Mouse (Mus musculus): Measurements from ENCODE around the gene Rrp8.
"Not testable (repeated sequence)": the region's sequence is repeated elsewhere in the genome, so short reads cannot be mapped to it uniquely, and the experiment has no call there.

Rrp8 gene

DNA sequence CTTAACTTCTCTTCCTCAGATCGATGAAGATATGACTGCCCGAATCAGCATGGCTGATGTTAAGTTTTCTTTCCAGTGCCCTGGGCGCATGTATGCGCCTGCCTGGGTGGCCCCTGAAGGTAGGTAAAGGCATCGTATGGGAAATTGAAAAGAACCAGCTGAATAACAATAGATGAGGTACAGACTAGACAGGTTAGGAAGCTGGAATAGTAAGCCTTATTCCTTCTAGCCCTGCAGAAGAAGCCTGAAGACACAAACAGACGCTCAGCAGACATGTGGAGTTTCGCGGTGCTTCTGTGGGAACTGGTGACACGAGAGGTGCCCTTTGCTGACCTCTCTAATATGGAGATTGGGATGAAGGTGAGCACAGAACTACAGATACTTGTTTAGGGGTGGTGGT is 4.8 kb upstream of the Rrp8 start:
- TF ChIP-seq CTCF (conservative IDR thresholded peaks at IDR 0.05; ENCODE audit: low read length) (no peak), NANOG (IDR thresholded peaks at IDR 0.05; ENCODE audit: borderline replicate concordance, low read length) (no peak), POU5F1 (IDR thresholded peaks at IDR 0.05; ENCODE audit: borderline replicate concordance, low read length) (no peak)
- Histone ChIP-seq H3K36me3 (ENCODE audit: insufficient read depth, low read length) (peaks cover 53% of the 10 kb centered on the region), H3K9me3 (ENCODE audit: low read length) (no peaks in the 10 kb centered on the region), H3K4me1 (replicated peaks; ENCODE audit: low read depth, low read length) (peaks cover 53% of the 10 kb centered on the region), H3K27me3 (ENCODE audit: insufficient read depth, low read length) (peaks cover 5% of the 10 kb centered on the region; the same call in 1 of the 2 replicates), H3K4me3 (replicated peaks; ENCODE audit: low read length) (no peak overlapping the region)

GRCm38 (mm10) chr7:105740851-105741250 is 3.7 kb upstream of the Rrp8 start:
- Histone ChIP-seq H3K9me3 (ENCODE audit: low read length) (no peaks in the 10 kb centered on the region), H3K27me3 (ENCODE audit: insufficient read depth, low read length) (peaks cover 5% of the 10 kb centered on the region; the same call in 1 of the 2 replicates), H3K4me3 (replicated peaks; ENCODE audit: low read length) (no peak overlapping the region), H3K36me3 (ENCODE audit: insufficient read depth, low read length) (peaks cover 42% of the 10 kb centered on the region), H3K4me1 (replicated peaks; ENCODE audit: low read depth, low read length) (peaks cover 56% of the 10 kb centered on the region)
- TF ChIP-seq NANOG (IDR thresholded peaks at IDR 0.05; ENCODE audit: borderline replicate concordance, low read length) = no peak
- TF ChIP-seq CTCF (conservative IDR thresholded peaks at IDR 0.05; ENCODE audit: low read length) = no peak
- TF ChIP-seq POU5F1 (IDR thresholded peaks at IDR 0.05; ENCODE audit: borderline replicate concordance, low read length) = no peak

GRCm38 (mm10) chr7:105740089-105740795 is 3.1 kb upstream of the Rrp8 start:
- Histone ChIP-seq H3K27me3 (ENCODE audit: insufficient read depth, low read length) (peaks cover 5% of the 10 kb centered on the region; the same call in 1 of the 2 replicates), H3K4me1 (replicated peaks; ENCODE audit: low read depth, low read length) (peaks cover 61% of the 10 kb centered on the region), H3K4me3 (replicated peaks; ENCODE audit: low read length) (no peak overlapping the region), H3K9me3 (ENCODE audit: low read length) (no peaks in the 10 kb centered on the region), H3K36me3 (ENCODE audit: insufficient read depth, low read length) (peaks cover 40% of the 10 kb centered on the region)
- TF ChIP-seq NANOG (IDR thresholded peaks at IDR 0.05; ENCODE audit: borderline replicate concordance, low read length) (no peak), POU5F1 (IDR thresholded peaks at IDR 0.05; ENCODE audit: borderline replicate concordance, low read length) (no peak), CTCF (conservative IDR thresholded peaks at IDR 0.05; ENCODE audit: low read length) (no peak)

- TF ChIP-seq POU5F1 (IDR thresholded peaks at IDR 0.05; ENCODE audit: borderline replicate concordance, low read length) (no peak), CTCF (conservative IDR thresholded peaks at IDR 0.05; ENCODE audit: low read length) (no peak), NANOG (IDR thresholded peaks at IDR 0.05; ENCODE audit: borderline replicate concordance, low read length) (no peak)
- H3K9me3 ChIP-seq (ENCODE audit: low read length) = no peaks in the 10 kb centered on the region
- peaks cover 66% of the 10 kb centered on the region for H3K4me1 ChIP-seq (replicated peaks; ENCODE audit: low read depth, low read length)
- peaks cover 52% of the 10 kb centered on the region for H3K36me3 ChIP-seq (ENCODE audit: insufficient read depth, low read length)
- H3K4me3 ChIP-seq (replicated peaks; ENCODE audit: low read length) = no peak overlapping the region
- H3K27me3 ChIP-seq (ENCODE audit: insufficient read depth, low read length) = peaks cover 5% of the 10 kb centered on the region; the same call in 1 of the 2 replicates
These were observed 1.8 kb upstream of the Rrp8 start for GRCm38 (mm10) chr7:105738948-105739347.

DNA sequence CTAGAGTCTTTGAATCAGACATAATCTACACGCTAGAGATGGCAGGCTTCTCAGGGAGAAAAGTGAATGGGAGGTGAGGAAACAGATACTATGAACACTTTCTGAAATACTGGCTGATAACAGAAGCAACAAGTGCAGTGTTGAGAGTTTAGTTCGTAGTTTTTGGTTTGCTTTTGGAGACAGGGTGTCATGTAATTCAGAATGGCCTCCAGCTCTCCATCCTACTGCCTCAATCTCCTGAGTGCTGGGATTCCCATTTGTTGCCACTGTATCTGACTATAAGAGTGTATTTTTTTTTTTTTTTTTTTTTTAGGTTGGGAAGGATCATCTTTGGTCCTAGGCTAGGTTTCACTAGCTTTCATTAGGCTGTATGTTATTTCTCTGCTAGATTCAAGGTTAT is 1.1 kb upstream of the Rrp8 start:
- no peak for TF ChIP-seq POU5F1 (IDR thresholded peaks at IDR 0.05; ENCODE audit: borderline replicate concordance, low read length)
- no peak for TF ChIP-seq NANOG (IDR thresholded peaks at IDR 0.05; ENCODE audit: borderline replicate concordance, low read length)
- TF ChIP-seq CTCF (conservative IDR thresholded peaks at IDR 0.05; ENCODE audit: low read length) = no peak
- H3K4me3 ChIP-seq (replicated peaks; ENCODE audit: low read length) = no peak overlapping the region
- H3K9me3 ChIP-seq (ENCODE audit: low read length) = no peaks in the 10 kb centered on the region
- H3K4me1 ChIP-seq (replicated peaks; ENCODE audit: low read depth, low read length) = peaks cover 70% of the 10 kb centered on the region
- peaks cover 58% of the 10 kb centered on the region for H3K36me3 ChIP-seq (ENCODE audit: insufficient read depth, low read length)
- peaks cover 5% of the 10 kb centered on the region; the same call in 1 of the 2 replicates for H3K27me3 ChIP-seq (ENCODE audit: insufficient read depth, low read length)

DNA sequence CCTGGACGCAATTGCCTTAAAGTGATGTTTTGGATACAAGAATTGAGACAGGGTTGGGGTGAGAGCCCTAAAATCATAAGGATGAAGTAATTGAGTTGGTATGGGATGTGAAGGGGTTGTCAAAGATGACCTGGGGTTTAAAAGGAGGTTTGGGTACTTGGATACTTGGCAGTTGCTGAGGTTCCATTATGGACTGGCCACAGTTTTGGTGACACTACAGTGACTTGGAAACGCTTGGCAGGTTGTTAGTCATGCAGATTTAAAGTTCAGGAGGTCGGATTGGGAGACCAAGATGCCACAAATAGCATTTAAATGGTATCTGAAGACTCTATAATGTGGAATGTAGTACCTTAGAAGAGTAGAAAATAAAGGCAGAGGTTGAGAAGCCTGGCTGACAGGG is 463 bp upstream of the Rrp8 start:
- TF ChIP-seq CTCF (conservative IDR thresholded peaks at IDR 0.05; ENCODE audit: low read length) (no peak), NANOG (IDR thresholded peaks at IDR 0.05; ENCODE audit: borderline replicate concordance, low read length) (no peak), POU5F1 (IDR thresholded peaks at IDR 0.05; ENCODE audit: borderline replicate concordance, low read length) (no peak)
- peaks cover 65% of the 10 kb centered on the region for H3K4me1 ChIP-seq (replicated peaks; ENCODE audit: low read depth, low read length)
- H3K9me3 ChIP-seq (ENCODE audit: low read length) = no peaks in the 10 kb centered on the region
- H3K4me3 ChIP-seq (replicated peaks; ENCODE audit: low read length) = peak overlapping the region; percentile 92
- peaks cover 58% of the 10 kb centered on the region for H3K36me3 ChIP-seq (ENCODE audit: insufficient read depth, low read length)
- H3K27me3 ChIP-seq (ENCODE audit: insufficient read depth, low read length) = peaks cover 5% of the 10 kb centered on the region; the same call in 1 of the 2 replicates

GRCm38 (mm10) chr7:105736264-105736901 is 802 bp downstream of the Rrp8 start, which contains the start of gene Ilk:
Gene Ilk, plus strand, starts transcription at chr7:105736592.
- H3K4me3 ChIP-seq (replicated peaks; ENCODE audit: low read length) = peak within 1 kb of the TSS; percentile 92
- TF ChIP-seq POU5F1 (IDR thresholded peaks at IDR 0.05; ENCODE audit: borderline replicate concordance, low read length) (no peak), CTCF (conservative IDR thresholded peaks at IDR 0.05; ENCODE audit: low read length) (no peak), NANOG (IDR thresholded peaks at IDR 0.05; ENCODE audit: borderline replicate concordance, low read length) (no peak)
- peaks cover 58% of the 10 kb centered on the region for H3K36me3 ChIP-seq (ENCODE audit: insufficient read depth, low read length)
- H3K9me3 ChIP-seq (ENCODE audit: low read length) = no peaks in the 10 kb centered on the region
- H3K4me1 ChIP-seq (replicated peaks; ENCODE audit: low read depth, low read length) = peaks cover 52% of the 10 kb centered on the region
- H3K27me3 ChIP-seq (ENCODE audit: insufficient read depth, low read length) = peaks cover 5% of the 10 kb centered on the region; the same call in 1 of the 2 replicates

GRCm38 (mm10) chr7:105735464-105735863 is 1.7 kb downstream of the Rrp8 start:
- peaks cover 58% of the 10 kb centered on the region for H3K36me3 ChIP-seq (ENCODE audit: insufficient read depth, low read length)
- not testable (repeated sequence) for H3K9me3 ChIP-seq (ENCODE audit: low read length); H3K27me3 ChIP-seq (ENCODE audit: insufficient read depth, low read length)
- H3K4me1 ChIP-seq (replicated peaks; ENCODE audit: low read depth, low read length) = peaks cover 52% of the 10 kb centered on the region
- peak overlapping the region; percentile 92 for H3K4me3 ChIP-seq (replicated peaks; ENCODE audit: low read length)

Data from E14TG2a.4 (cell line).